Mouse (Mus musculus): Measurements from ENCODE around the gene Vgf. TPM values are rescaled to one million over a fixed set of nuclear protein-coding genes. Genes with fewer than 3 reads are reported as not detected.
A peak's percentile ranks its signal among the peaks of the same experiment; 100 is the strongest.

The Vgf gene
- total RNA-seq (2021), result 10 to 100 TPM; 12.8 to 15.6 TPM
- long read RNA-seq, experiment 1, transcript Vgf-201 (2 exons, 2,553 nt), result major isoform, 12 of 13 reads
- long read RNA-seq, experiment 1, partial matches to known transcripts, result 0 of 13 reads
- long read RNA-seq, experiment 1, other reads (novel, unspliced or antisense), result 1 of 13 reads
- long read RNA-seq, experiment 2, transcript Vgf-201 (2 exons, 2,553 nt), result major isoform, 24 of 29 reads
- long read RNA-seq, experiment 2, partial matches to known transcripts, result 5 of 29 reads
- long read RNA-seq, experiment 2, other reads (novel, unspliced or antisense), result 0 of 29 reads

- DNase-seq (ENCODE audit: low spot score in 2 of 2), result no peak
Observed at GRCm38 (mm10) chr5:137026092-137026491, at the start of gene Vgf. Gene Vgf (plus strand): TSS chr5:137026392.

- DNase-seq (ENCODE audit: low spot score in 2 of 2), result no peak
Observed at GRCm38 (mm10) chr5:136977769-136978168, 48.4 kb upstream of the Vgf start.

- no peak for DNase-seq (ENCODE audit: low spot score in 2 of 2)
Observed at GRCm38 (mm10) chr5:136979762-136980161, 46.4 kb upstream of the Vgf start.

GRCm38 (mm10) chr5:136980974-136981373 is 45.2 kb upstream of the Vgf start:
- DNase-seq (ENCODE audit: low spot score in 2 of 2), result no peak

GRCm38 (mm10) chr5:136982338-136982930 is 43.8 kb upstream of the Vgf start:
- peak; percentile 46 to 57 for DNase-seq (ENCODE audit: low spot score in 2 of 2)

GRCm38 (mm10) chr5:136984828-136985227 is 41.4 kb upstream of the Vgf start:
- DNase-seq (ENCODE audit: low spot score in 2 of 2), result no peak

GRCm38 (mm10) chr5:136986695-136987137 is 39.5 kb upstream of the Vgf start, which contains the start of gene Plod3:
Gene Plod3 (plus strand): TSS chr5:136987019.
- peak; percentile 87 to 88 for DNase-seq (ENCODE audit: low spot score in 2 of 2)

GRCm38 (mm10) chr5:136987138-136987933 is 38.9 kb upstream of the Vgf start:
- DNase-seq (ENCODE audit: low spot score in 2 of 2), result peak; percentile 79 to 82

- DNase-seq (ENCODE audit: low spot score in 2 of 2), result no peak
Observed at GRCm38 (mm10) chr5:136987934-136988271, 38.3 kb upstream of the Vgf start, which contains the start of gene Znhit1. Gene Znhit1 (minus strand): TSS chr5:136988021.

- no peak for DNase-seq (ENCODE audit: low spot score in 2 of 2)
Observed at GRCm38 (mm10) chr5:136988420-136988819, 37.8 kb upstream of the Vgf start.

GRCm38 (mm10) chr5:136989801-136990200 is 36.4 kb upstream of the Vgf start:
- DNase-seq (ENCODE audit: low spot score in 2 of 2), result no peak

- no peak for DNase-seq (ENCODE audit: low spot score in 2 of 2)
Observed at GRCm38 (mm10) chr5:136999449-136999848, 26.7 kb upstream of the Vgf start.

GRCm38 (mm10) chr5:137000612-137001011 is 25.6 kb upstream of the Vgf start:
- DNase-seq (ENCODE audit: low spot score in 2 of 2), result no peak

GRCm38 (mm10) chr5:137007276-137007675 is 18.9 kb upstream of the Vgf start:
- no peak for DNase-seq (ENCODE audit: low spot score in 2 of 2)

- DNase-seq (ENCODE audit: low spot score in 2 of 2), result peak; percentile 45 to 60
Observed at GRCm38 (mm10) chr5:137009988-137010387, 16.2 kb upstream of the Vgf start.

- peak in 1 of 2 experiments; percentile 39 for DNase-seq (ENCODE audit: low spot score in 2 of 2)
Observed at GRCm38 (mm10) chr5:137012401-137012950, 13.7 kb upstream of the Vgf start.

- peak in 1 of 2 experiments; percentile 42 for DNase-seq (ENCODE audit: low spot score in 2 of 2)
Observed at GRCm38 (mm10) chr5:137015913-137016312, 10.3 kb upstream of the Vgf start.

GRCm38 (mm10) chr5:137024318-137024717 is 1.9 kb upstream of the Vgf start:
- no peak for DNase-seq (ENCODE audit: low spot score in 2 of 2)

- DNase-seq (ENCODE audit: low spot score in 2 of 2), result peak; percentile 85 to 87
Observed at GRCm38 (mm10) chr5:137025132-137025531, 1.1 kb upstream of the Vgf start.

GRCm38 (mm10) chr5:137028561-137029272 is 2.5 kb downstream of the Vgf start:
- no peak for DNase-seq (ENCODE audit: low spot score in 2 of 2)

- DNase-seq (ENCODE audit: low spot score in 2 of 2), result no peak
Observed at GRCm38 (mm10) chr5:137029273-137029585, 3.0 kb downstream of the Vgf start.
